Mouse (Mus musculus) ES-Bruce4 (cell line): ENCODE data around the gene Ppp1r12a. TPM values are rescaled to one million over a fixed set of nuclear protein-coding genes. Genes with fewer than 3 reads are reported as not detected.

Experiments
- H3K27ac ChIP-seq: 2 replicates; pipeline ENCODE4 v1.5.1; 2012; ENCODE audit warnings: low read length, inconsistent platforms; ENCODE audit not compliant: insufficient read depth
- H3K27me3 ChIP-seq: 2 replicates; pipeline ENCODE4 v1.6.1; 2012; ENCODE audit warnings: mild to moderate bottlenecking, low read length, inconsistent platforms; ENCODE audit not compliant: control insufficient read depth, poor library complexity, insufficient read depth, severe bottlenecking
- H3K36me3 ChIP-seq: 2 replicates; pipeline ENCODE4 v1.6.1; 2012; ENCODE audit warnings: inconsistent platforms, mild to moderate bottlenecking, low read length, moderate library complexity; ENCODE audit not compliant: control insufficient read depth, poor library complexity, insufficient read depth, severe bottlenecking
- H3K4me1 ChIP-seq: one replicate; pipeline ENCODE4 v1.8.1; 2011; ENCODE audit warnings: low read length; ENCODE audit not compliant: control insufficient read depth, insufficient read depth
- H3K4me3 ChIP-seq: 2 replicates; pipeline ENCODE4 v1.5.1; 2011; ENCODE audit warnings: low read depth, mild to moderate bottlenecking, low read length
- H3K9ac ChIP-seq: 2 replicates; pipeline ENCODE4 v1.6.1; 2012; ENCODE audit warnings: low read depth, mild to moderate bottlenecking, inconsistent platforms; ENCODE audit not compliant: poor library complexity, severe bottlenecking
- H3K9me3 ChIP-seq: replicated peaks from 2 replicates; pipeline ENCODE4 v1.6.1; 2012; ENCODE audit warnings: mild to moderate bottlenecking, low read length, inconsistent platforms; ENCODE audit not compliant: control insufficient read depth, poor library complexity, insufficient read depth, severe bottlenecking
- CTCF ChIP-seq: IDR thresholded peaks from one replicate; pipeline ENCODE4 v1.8.1; 2011; ENCODE audit warnings: low read depth, low read length
- EP300 ChIP-seq: IDR thresholded peaks from 2 replicates; pipeline ENCODE4 v1.6.1; 2011; ENCODE audit warnings: low read depth, low read length; ENCODE audit not compliant: insufficient read depth
- POLR2A ChIP-seq: IDR thresholded peaks from one replicate; pipeline ENCODE4 v1.8.1; 2011; ENCODE audit warnings: low read length; ENCODE audit not compliant: insufficient read depth
- polyA plus RNA-seq: library from polyadenylated mRNA; stranded (reverse); fragments of >200 nt; gene quantifications from 2 replicates; pipeline ENCODE4 v1.2.4, GENCODE M21; 2011; ENCODE audit warnings: low read depth; ENCODE audit not compliant: missing spikeins, insufficient read depth, insufficient read length

The Ppp1r12a gene
- polyA plus RNA-seq, 1 experiment = 170 TPM

DNA sequence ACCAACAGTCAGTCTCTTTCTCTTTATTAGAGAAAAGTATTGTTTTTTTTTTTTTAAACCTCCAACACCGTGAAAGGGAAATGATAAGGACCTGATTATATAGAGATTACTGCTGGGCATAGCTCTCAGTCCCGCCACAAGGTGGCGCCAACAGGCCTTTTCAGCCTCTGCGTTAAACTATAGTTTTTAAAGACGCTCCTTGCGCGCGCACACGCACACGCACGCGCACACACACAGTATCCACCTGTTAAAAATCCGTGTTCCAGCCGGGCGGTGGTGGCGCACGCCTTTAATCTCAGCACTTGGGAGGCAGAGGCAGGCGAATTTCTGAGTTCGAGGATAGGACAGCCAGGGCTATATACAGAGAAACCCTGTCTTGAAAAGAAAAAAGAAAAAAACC, 138.8 kb downstream of the Ppp1r12a start:
- Histone ChIP-seq H3K4me3 (no peak overlapping the region), H3K9ac (no peak overlapping the region), H3K27me3 (no peaks in the 10 kb centered on the region), H3K36me3 (no peaks in the 10 kb centered on the region), H3K9me3 (no peaks in the 10 kb centered on the region), H3K4me1 (peaks cover 2% of the 10 kb centered on the region), H3K27ac (no peak overlapping the region)
- peak; percentile 81 for TF ChIP-seq CTCF
- TF ChIP-seq EP300 = no peak

DNA sequence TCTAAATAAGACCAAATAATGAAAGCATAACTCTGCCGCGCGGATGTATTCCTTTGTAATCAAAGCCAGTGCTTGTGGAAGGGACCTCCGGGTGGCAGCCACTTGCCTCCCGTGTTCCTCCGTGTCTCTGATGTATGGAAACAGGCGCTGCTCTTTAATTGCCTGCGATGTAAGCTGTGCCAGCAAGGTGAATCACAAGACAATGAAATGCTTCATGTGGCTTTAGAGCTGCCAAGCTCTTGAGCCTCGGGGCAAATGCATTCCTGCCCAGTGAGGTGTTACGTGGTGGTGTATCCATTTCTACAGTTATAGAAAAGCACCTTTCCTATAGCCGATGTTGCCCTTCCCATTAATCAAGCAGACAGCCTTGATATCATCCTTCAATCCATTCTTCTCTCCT, 145.8 kb downstream of the Ppp1r12a start:
- H3K4me1 ChIP-seq = no peaks in the 10 kb centered on the region
- no peak for TF ChIP-seq EP300
- TF ChIP-seq CTCF = no peak
- no peak for TF ChIP-seq POLR2A
- H3K9ac ChIP-seq = no peak overlapping the region
- no peak overlapping the region for H3K27ac ChIP-seq
- H3K36me3 ChIP-seq = no peaks in the 10 kb centered on the region
- H3K4me3 ChIP-seq = no peak overlapping the region
- no peaks in the 10 kb centered on the region for H3K9me3 ChIP-seq
- H3K27me3 ChIP-seq = no peaks in the 10 kb centered on the region

DNA sequence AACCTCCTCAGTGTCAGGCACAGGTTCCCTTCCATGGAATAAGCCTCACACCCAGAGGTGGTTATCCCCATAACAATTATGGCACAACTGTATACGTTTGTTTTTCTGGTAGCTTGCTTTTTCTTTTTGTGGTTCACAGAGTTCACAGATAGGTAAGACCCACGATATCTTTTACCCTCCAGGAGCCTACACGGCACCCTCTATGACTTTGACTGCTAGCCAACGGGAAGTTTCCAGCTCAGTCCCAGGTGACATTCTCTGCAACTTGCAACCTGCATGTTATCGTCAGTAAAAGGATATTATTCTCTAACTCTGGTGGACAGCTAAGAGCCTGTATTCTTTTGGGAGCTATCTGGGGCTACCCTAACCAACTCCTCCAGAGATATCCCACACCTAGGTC, 148.2 kb downstream of the Ppp1r12a start:
- H3K9me3 ChIP-seq = no peaks in the 10 kb centered on the region
- TF ChIP-seq POLR2A (no peak), EP300 (no peak), CTCF (no peak)
- H3K9ac ChIP-seq = no peak overlapping the region
- H3K36me3 ChIP-seq = no peaks in the 10 kb centered on the region
- H3K4me1 ChIP-seq = no peaks in the 10 kb centered on the region
- H3K4me3 ChIP-seq = no peak overlapping the region
- H3K27me3 ChIP-seq = no peaks in the 10 kb centered on the region
- H3K27ac ChIP-seq = no peak overlapping the region

DNA sequence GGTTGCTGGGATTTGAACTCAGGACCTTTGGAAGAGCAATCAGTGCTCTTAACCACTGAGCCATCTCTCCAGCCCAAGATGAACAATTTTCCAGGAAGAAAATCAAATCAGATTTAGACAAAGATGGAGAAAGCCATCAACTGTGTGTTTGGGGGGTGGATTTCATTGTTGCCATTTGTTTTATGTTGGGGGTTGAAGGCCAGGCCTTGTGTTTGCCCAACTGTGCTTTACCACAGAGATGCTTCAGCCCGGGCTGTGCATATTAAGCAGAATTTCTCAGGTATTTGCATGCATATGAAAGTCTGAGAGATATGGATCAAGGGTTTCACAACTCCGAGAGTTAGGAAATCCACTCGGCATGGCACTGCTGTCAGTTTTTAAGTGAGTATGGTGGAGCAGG, 149.4 kb downstream of the Ppp1r12a start:
- Histone ChIP-seq H3K27ac (no peak overlapping the region), H3K4me1 (no peaks in the 10 kb centered on the region), H3K9ac (no peak overlapping the region), H3K4me3 (no peak overlapping the region), H3K9me3 (no peaks in the 10 kb centered on the region), H3K36me3 (no peaks in the 10 kb centered on the region), H3K27me3 (no peaks in the 10 kb centered on the region)
- TF ChIP-seq EP300 (no peak), POLR2A (no peak), CTCF (no peak)

DNA sequence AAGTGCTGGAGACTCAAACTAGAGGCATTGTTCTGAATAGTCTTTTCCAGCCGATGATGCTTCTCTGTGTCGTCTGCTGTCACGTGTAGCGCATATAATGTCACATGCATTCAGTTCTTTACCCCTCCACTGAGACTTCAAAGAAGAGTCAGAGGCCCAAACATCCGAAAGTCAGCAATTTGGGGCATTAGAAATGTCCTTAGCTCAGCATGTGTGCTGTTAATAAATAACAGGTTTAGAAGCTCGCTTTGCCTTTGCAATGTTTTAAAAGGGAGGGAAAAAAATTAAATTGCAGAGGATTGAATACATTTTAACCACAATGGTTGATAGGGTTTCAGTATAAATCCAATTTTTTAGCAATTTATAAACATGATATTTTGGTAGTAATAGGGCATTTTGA, 151.9 kb downstream of the Ppp1r12a start:
- H3K4me3 ChIP-seq = no peak overlapping the region
- no peak overlapping the region for H3K27ac ChIP-seq
- H3K9me3 ChIP-seq = no peaks in the 10 kb centered on the region
- no peaks in the 10 kb centered on the region for H3K4me1 ChIP-seq
- H3K9ac ChIP-seq = no peak overlapping the region
- H3K27me3 ChIP-seq = no peaks in the 10 kb centered on the region
- H3K36me3 ChIP-seq = no peaks in the 10 kb centered on the region
- TF ChIP-seq CTCF (no peak), EP300 (no peak), POLR2A (no peak)

DNA sequence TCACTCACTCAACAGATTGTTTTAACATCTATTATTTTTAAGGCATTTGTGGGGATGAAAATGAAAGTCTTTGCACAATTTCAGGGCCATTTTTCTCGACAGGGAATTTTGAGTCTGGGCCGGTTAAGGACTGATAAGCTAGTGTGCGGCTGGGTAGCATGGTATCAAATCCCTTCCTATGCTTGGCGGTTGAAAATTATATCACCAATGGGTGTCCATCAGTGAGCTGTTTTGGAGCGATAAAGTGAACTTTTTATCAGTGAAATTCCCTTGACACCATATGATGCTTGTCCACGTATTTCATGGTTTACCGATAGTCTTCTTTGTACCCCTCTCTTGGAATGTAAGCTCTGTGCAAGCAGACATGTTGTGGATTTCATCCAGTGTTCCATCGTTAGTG, 152.4 kb downstream of the Ppp1r12a start:
- TF ChIP-seq POLR2A = no peak
- TF ChIP-seq EP300 = no peak
- Histone ChIP-seq H3K9me3 (no peaks in the 10 kb centered on the region), H3K27ac (no peak overlapping the region), H3K36me3 (no peaks in the 10 kb centered on the region), H3K4me3 (no peak overlapping the region), H3K9ac (no peak overlapping the region), H3K27me3 (no peaks in the 10 kb centered on the region), H3K4me1 (no peaks in the 10 kb centered on the region)

DNA sequence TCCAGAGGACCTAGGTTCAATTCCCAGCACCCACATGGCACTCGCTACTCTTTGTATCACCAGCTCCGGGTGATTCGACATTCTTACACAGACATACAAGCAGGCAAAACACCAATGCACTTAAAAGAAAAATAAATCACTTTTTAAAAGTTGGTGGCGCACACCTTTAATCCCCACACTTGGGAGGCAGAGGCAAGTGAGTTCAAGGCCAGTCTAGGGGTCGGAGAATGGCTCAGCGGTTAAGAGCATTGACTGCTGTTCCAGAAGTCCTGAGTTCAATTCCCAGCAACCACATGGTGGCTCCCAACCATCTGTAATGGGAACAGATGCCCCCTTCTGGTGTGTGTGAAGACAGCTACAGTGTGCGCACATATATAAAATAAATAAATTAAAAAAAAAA, 153.2 kb downstream of the Ppp1r12a start:
- TF ChIP-seq CTCF (no peak), EP300 (no peak)
- H3K9ac ChIP-seq = no peak overlapping the region
- H3K9me3 ChIP-seq = no peaks in the 10 kb centered on the region
- H3K4me1 ChIP-seq = no peaks in the 10 kb centered on the region
- H3K27ac ChIP-seq = no peak overlapping the region
- no peak overlapping the region for H3K4me3 ChIP-seq
- H3K27me3 ChIP-seq = no peaks in the 10 kb centered on the region
- no peaks in the 10 kb centered on the region for H3K36me3 ChIP-seq
